Mouse (Mus musculus): ENCODE results near the gene B4galt4. TPM values are rescaled to one million over a fixed set of nuclear protein-coding genes. Genes with fewer than 3 reads are reported as not detected.
"Not testable (repeated sequence)": the region's sequence is repeated elsewhere in the genome, so short reads cannot be mapped to it uniquely, and the experiment has no call there.

The B4galt4 gene
- polyA plus RNA-seq, 1 experiment from 2014 or later, result 13.1 TPM

- Histone ChIP-seq H3K79me2 (ENCODE audit: inconsistent target) (peaks cover 37% of the 10 kb centered on the region), H3K27ac (peak within 1 kb of the TSS; percentile 86), H3K36me3 (ENCODE audit: inconsistent target) (no peaks in the 10 kb centered on the region), H3K4me3 (ENCODE audit: inconsistent target) (peak within 1 kb of the TSS; percentile 74)
- under 1% methylated on average over 72 of the region's 74 CpGs for WGBS (ENCODE audit: missing documents)
These were observed 29.3 kb upstream of the B4galt4 start, which contains the start of gene Arhgap31 for GRCm38 (mm10) chr16:38712581-38713403. Arhgap31 (minus strand) TSS chr16:38713274.

GRCm38 (mm10) chr16:38713404-38714258, 28.4 kb upstream of the B4galt4 start:
- no peaks in the 10 kb centered on the region for H3K36me3 ChIP-seq (ENCODE audit: inconsistent target)
- H3K27ac ChIP-seq, result peak overlapping the region; percentile 69
- H3K4me3 ChIP-seq (ENCODE audit: inconsistent target), result peak overlapping the region; percentile 74
- WGBS (ENCODE audit: missing documents), result 11% methylated on average over 17 of the region's 17 CpGs
- peaks cover 29% of the 10 kb centered on the region for H3K79me2 ChIP-seq (ENCODE audit: inconsistent target)

GRCm38 (mm10) chr16:38714259-38714526, 27.9 kb upstream of the B4galt4 start:
- 25% methylated on average over 8 of the region's 12 CpGs for WGBS (ENCODE audit: missing documents)
- peak overlapping the region; percentile 69; the same call in 1 of the 2 replicates for H3K27ac ChIP-seq

GRCm38 (mm10) chr16:38721377-38721776, 20.7 kb upstream of the B4galt4 start:
- 86% methylated on average over 8 of the region's 9 CpGs for WGBS (ENCODE audit: missing documents)
- H3K27ac ChIP-seq, result no peak overlapping the region
- no peak overlapping the region for H3K4me3 ChIP-seq (ENCODE audit: inconsistent target)
- no peaks in the 10 kb centered on the region for H3K79me2 ChIP-seq (ENCODE audit: inconsistent target)
- H3K36me3 ChIP-seq (ENCODE audit: inconsistent target), result no peaks in the 10 kb centered on the region

More at GRCm38 (mm10) chr16:38714259-38714526, 27.9 kb upstream of the B4galt4 start:
- Histone ChIP-seq H3K4me3 (ENCODE audit: inconsistent target) (peak overlapping the region; percentile 74; the same call in 1 of the 2 replicates), H3K79me2 (ENCODE audit: inconsistent target) (peaks cover 23% of the 10 kb centered on the region)
- not testable (repeated sequence) for H3K36me3 ChIP-seq (ENCODE audit: inconsistent target)

GRCm38 (mm10) chr16:38724256-38724655, 17.8 kb upstream of the B4galt4 start:
- Histone ChIP-seq H3K36me3 (ENCODE audit: inconsistent target) (no peaks in the 10 kb centered on the region), H3K79me2 (ENCODE audit: inconsistent target) (no peaks in the 10 kb centered on the region), H3K27ac (no peak overlapping the region), H3K4me3 (ENCODE audit: inconsistent target) (no peak overlapping the region)
- WGBS (ENCODE audit: missing documents), result 38% methylated on average over 8 of the region's 8 CpGs

- Histone ChIP-seq H3K27ac (no peak overlapping the region), H3K79me2 (ENCODE audit: inconsistent target) (no peaks in the 10 kb centered on the region), H3K36me3 (ENCODE audit: inconsistent target) (no peaks in the 10 kb centered on the region), H3K4me3 (ENCODE audit: inconsistent target) (no peak overlapping the region)
- 52% methylated on average over 11 of the region's 13 CpGs for WGBS (ENCODE audit: missing documents)
These were observed 17.1 kb upstream of the B4galt4 start for GRCm38 (mm10) chr16:38724974-38725373.

- 98% methylated on average over 15 of the region's 15 CpGs for WGBS (ENCODE audit: missing documents)
- no peaks in the 10 kb centered on the region for H3K79me2 ChIP-seq (ENCODE audit: inconsistent target)
- H3K27ac ChIP-seq, result no peak overlapping the region
- H3K36me3 ChIP-seq (ENCODE audit: inconsistent target), result no peaks in the 10 kb centered on the region
- no peak overlapping the region for H3K4me3 ChIP-seq (ENCODE audit: inconsistent target)
These were observed 13.4 kb upstream of the B4galt4 start for GRCm38 (mm10) chr16:38728576-38729132.

- H3K79me2 ChIP-seq (ENCODE audit: inconsistent target), result no peaks in the 10 kb centered on the region
- H3K27ac ChIP-seq, result no peak overlapping the region
- 72% methylated on average over 6 of the region's 6 CpGs for WGBS (ENCODE audit: missing documents)
- no peak overlapping the region for H3K4me3 ChIP-seq (ENCODE audit: inconsistent target)
- no peaks in the 10 kb centered on the region for H3K36me3 ChIP-seq (ENCODE audit: inconsistent target)
These were observed 12.9 kb upstream of the B4galt4 start for GRCm38 (mm10) chr16:38729139-38729538.

- no peak overlapping the region for H3K4me3 ChIP-seq (ENCODE audit: inconsistent target)
- H3K79me2 ChIP-seq (ENCODE audit: inconsistent target), result no peaks in the 10 kb centered on the region
- WGBS (ENCODE audit: missing documents), result 51% methylated on average over 15 of the region's 15 CpGs
- no peak overlapping the region for H3K27ac ChIP-seq
- no peaks in the 10 kb centered on the region for H3K36me3 ChIP-seq (ENCODE audit: inconsistent target)
These were observed 12.3 kb upstream of the B4galt4 start for GRCm38 (mm10) chr16:38729610-38730288.

- Histone ChIP-seq H3K36me3 (ENCODE audit: inconsistent target) (no peaks in the 10 kb centered on the region), H3K27ac (0 out of 2 replicates have a peak overlapping the region, but pooled peaks have one; percentile 4), H3K79me2 (ENCODE audit: inconsistent target) (no peaks in the 10 kb centered on the region), H3K4me3 (ENCODE audit: inconsistent target) (peak overlapping the region; percentile 1; the same call in 1 of the 2 replicates)
- WGBS (ENCODE audit: missing documents), result 3% methylated on average over 8 of the region's 8 CpGs
These were observed 11.1 kb upstream of the B4galt4 start for GRCm38 (mm10) chr16:38730921-38731320.

GRCm38 (mm10) chr16:38741204-38741903, 710 bp upstream of the B4galt4 start:
- peak overlapping the region; percentile 26 for H3K4me3 ChIP-seq (ENCODE audit: inconsistent target)
- H3K79me2 ChIP-seq (ENCODE audit: inconsistent target), result no peaks in the 10 kb centered on the region
- WGBS (ENCODE audit: missing documents), result 37% methylated on average over 12 of the region's 13 CpGs
- H3K36me3 ChIP-seq (ENCODE audit: inconsistent target), result no peaks in the 10 kb centered on the region
- H3K27ac ChIP-seq, result no peak overlapping the region

- peak overlapping the region; percentile 45 for H3K4me3 ChIP-seq (ENCODE audit: inconsistent target)
- H3K79me2 ChIP-seq (ENCODE audit: inconsistent target), result no peaks in the 10 kb centered on the region
- no peaks in the 10 kb centered on the region for H3K36me3 ChIP-seq (ENCODE audit: inconsistent target)
- 1% methylated on average over 13 of the region's 13 CpGs for WGBS (ENCODE audit: missing documents)
- no peak overlapping the region for H3K27ac ChIP-seq
These were observed 631 bp downstream of the B4galt4 start for GRCm38 (mm10) chr16:38742659-38743131.

- Histone ChIP-seq H3K79me2 (ENCODE audit: inconsistent target) (no peaks in the 10 kb centered on the region), H3K27ac (no peak overlapping the region), H3K36me3 (ENCODE audit: inconsistent target) (no peaks in the 10 kb centered on the region), H3K4me3 (ENCODE audit: inconsistent target) (no peak overlapping the region)
- WGBS (ENCODE audit: missing documents), result 90% methylated on average over 9 of the region's 10 CpGs
These were observed 2.0 kb downstream of the B4galt4 start for GRCm38 (mm10) chr16:38743941-38744673.

All from macrophage (primary cell).